Mouse (Mus musculus): Measurements from ENCODE around the gene Naa16. TPM values are rescaled to one million over a fixed set of nuclear protein-coding genes. Genes with fewer than 3 reads are reported as not detected.
A peak's percentile ranks its signal among the peaks of the same experiment; 100 is the strongest.

The Naa16 gene
- total and polyA plus RNA-seq, 2 experiments: 2.0 to 3.9 TPM

DNA sequence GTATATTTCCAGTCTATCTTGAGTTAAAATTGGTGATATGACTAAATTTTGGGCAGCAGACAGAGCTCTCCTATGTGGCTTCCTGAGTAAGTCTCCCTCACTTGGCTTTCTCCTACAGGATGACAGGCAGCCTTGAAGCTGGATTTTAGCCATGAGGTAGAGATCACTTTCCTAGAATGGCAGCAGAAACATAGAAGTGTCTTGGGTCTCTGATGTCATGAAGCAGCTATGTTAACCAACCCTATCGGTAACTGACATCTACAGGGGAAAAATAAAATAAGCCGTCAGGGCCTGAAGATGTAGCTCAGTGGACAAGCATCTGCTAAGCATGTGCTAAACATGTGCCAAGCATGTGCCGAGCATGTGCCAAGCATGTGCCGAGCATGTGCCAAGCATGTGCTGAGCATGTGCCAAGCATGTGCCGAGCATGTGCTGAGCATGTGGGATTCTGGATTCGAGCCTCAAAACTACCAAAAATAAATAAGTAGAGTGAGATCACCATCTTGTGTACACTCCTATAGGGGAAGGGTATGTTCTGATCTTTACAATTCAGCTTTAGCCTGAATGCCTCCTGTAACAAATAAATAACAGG is 85.6 kb downstream of the Naa16 start:
- WGBS: 92% methylated on average over 6 of the region's 6 CpGs
- H3K36me3 ChIP-seq (ENCODE audit: control insufficient read depth, insufficient read depth, low read length): no peaks in the 10 kb centered on the region
- H3K4me1 ChIP-seq (ENCODE audit: control insufficient read depth, insufficient read depth, low read length): no peaks in the 10 kb centered on the region
- H3K79me2 ChIP-seq (ENCODE audit: control insufficient read depth, insufficient read depth, low read length): no peaks in the 10 kb centered on the region
- TF ChIP-seq CTCF (IDR thresholded peaks at IDR 0.05; ENCODE audit: low read depth, low read length): no peak
- TF ChIP-seq POLR2A (IDR thresholded peaks at IDR 0.05; ENCODE audit: extremely low read depth, insufficient read depth, low read length): no peak
- no peak overlapping the region for H3K27ac ChIP-seq (replicated peaks; ENCODE audit: insufficient read depth, low read depth, low read length)
- DNase-seq (ENCODE audit: extremely low read depth, low read depth, low spot score): no peak
- H3K4me3 ChIP-seq (ENCODE audit: insufficient read depth, low read depth, low read length): no peak overlapping the region
- no peak overlapping the region for H3K9ac ChIP-seq (ENCODE audit: low read depth, low read length)
- H3K27me3 ChIP-seq (ENCODE audit: control insufficient read depth, insufficient read depth, low read length): peaks cover 4% of the 10 kb centered on the region; the same call in 1 of the 2 replicates

DNA sequence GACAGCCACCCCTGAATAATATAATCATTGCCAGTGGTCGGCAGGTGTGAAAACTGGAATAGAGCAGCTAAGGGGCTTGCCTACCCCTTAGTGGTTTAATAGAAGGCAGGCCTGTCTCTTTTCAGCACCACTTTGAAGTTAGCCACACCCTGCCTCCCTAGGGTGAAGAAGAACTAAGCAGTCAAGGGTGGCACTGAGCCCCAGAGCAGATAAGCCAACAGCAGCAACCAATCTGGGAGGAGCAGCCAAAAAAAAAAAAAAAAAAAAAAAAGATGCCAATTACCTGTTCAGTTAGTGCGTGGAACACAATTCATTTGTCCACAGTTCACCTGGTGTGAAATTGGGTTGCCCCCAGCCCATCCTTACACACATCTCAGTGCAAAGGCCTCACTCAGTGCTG is 87.4 kb downstream of the Naa16 start:
- 94% methylated on average over 2 of the region's 2 CpGs for WGBS
- no peak for TF ChIP-seq CTCF (IDR thresholded peaks at IDR 0.05; ENCODE audit: low read depth, low read length)
- TF ChIP-seq POLR2A (IDR thresholded peaks at IDR 0.05; ENCODE audit: extremely low read depth, insufficient read depth, low read length): no peak
- Histone ChIP-seq H3K9ac (ENCODE audit: low read depth, low read length) (no peak overlapping the region), H3K27me3 (ENCODE audit: control insufficient read depth, insufficient read depth, low read length) (peaks cover 4% of the 10 kb centered on the region; the same call in 1 of the 2 replicates), H3K79me2 (ENCODE audit: control insufficient read depth, insufficient read depth, low read length) (no peaks in the 10 kb centered on the region), H3K4me3 (ENCODE audit: insufficient read depth, low read depth, low read length) (no peak overlapping the region), H3K4me1 (ENCODE audit: control insufficient read depth, insufficient read depth, low read length) (no peaks in the 10 kb centered on the region), H3K27ac (replicated peaks; ENCODE audit: insufficient read depth, low read depth, low read length) (no peak overlapping the region), H3K36me3 (ENCODE audit: control insufficient read depth, insufficient read depth, low read length) (no peaks in the 10 kb centered on the region)
- DNase-seq (ENCODE audit: extremely low read depth, low read depth, low spot score): no peak

DNA sequence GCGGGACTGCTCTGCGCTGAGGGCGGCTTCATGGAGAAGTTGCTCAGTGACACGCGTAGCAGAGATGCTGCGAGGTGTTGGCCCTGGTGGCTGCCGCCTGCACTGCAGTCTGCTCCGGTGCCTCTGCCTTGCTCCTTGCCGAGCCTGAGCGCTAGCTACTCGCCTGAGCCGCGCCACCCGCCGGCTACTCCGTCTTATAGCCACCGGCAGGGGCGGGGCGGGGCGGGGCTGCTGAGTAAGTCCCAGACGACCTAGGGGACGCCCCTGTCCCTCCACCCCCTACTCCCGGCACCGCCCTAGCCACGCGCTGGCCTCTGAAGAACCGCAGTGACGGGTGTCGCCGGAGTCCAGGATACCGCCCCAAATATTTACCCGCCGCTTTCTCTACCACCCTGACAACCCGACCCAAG is 89.1 kb downstream of the Naa16 start, which contains the start of gene Rgcc:
Gene Rgcc, minus strand, starts transcription at position 180 of the 410 bp plus-strand sequence.
- no peaks in the 10 kb centered on the region for H3K79me2 ChIP-seq (ENCODE audit: control insufficient read depth, insufficient read depth, low read length)
- H3K9ac ChIP-seq (ENCODE audit: low read depth, low read length): no peak within 1 kb of the TSS
- no peak within 1 kb of the TSS for H3K27ac ChIP-seq (replicated peaks; ENCODE audit: insufficient read depth, low read depth, low read length)
- DNase-seq (ENCODE audit: extremely low read depth, low read depth, low spot score): peak; percentile 59
- TF ChIP-seq CTCF (IDR thresholded peaks at IDR 0.05; ENCODE audit: low read depth, low read length) (peak; percentile 92), POLR2A (IDR thresholded peaks at IDR 0.05; ENCODE audit: extremely low read depth, insufficient read depth, low read length) (0 out of 2 replicates have a peak, but pooled peaks have one; percentile 27)
- peaks cover 6% of the 10 kb centered on the region; the same call in 1 of the 2 replicates for H3K27me3 ChIP-seq (ENCODE audit: control insufficient read depth, insufficient read depth, low read length)
- peak within 1 kb of the TSS; percentile 40 for H3K4me3 ChIP-seq (ENCODE audit: insufficient read depth, low read depth, low read length)
- H3K36me3 ChIP-seq (ENCODE audit: control insufficient read depth, insufficient read depth, low read length): no peaks in the 10 kb centered on the region
- 1% methylated on average over 34 of the region's 34 CpGs for WGBS
- H3K4me1 ChIP-seq (ENCODE audit: control insufficient read depth, insufficient read depth, low read length): no peaks in the 10 kb centered on the region

DNA sequence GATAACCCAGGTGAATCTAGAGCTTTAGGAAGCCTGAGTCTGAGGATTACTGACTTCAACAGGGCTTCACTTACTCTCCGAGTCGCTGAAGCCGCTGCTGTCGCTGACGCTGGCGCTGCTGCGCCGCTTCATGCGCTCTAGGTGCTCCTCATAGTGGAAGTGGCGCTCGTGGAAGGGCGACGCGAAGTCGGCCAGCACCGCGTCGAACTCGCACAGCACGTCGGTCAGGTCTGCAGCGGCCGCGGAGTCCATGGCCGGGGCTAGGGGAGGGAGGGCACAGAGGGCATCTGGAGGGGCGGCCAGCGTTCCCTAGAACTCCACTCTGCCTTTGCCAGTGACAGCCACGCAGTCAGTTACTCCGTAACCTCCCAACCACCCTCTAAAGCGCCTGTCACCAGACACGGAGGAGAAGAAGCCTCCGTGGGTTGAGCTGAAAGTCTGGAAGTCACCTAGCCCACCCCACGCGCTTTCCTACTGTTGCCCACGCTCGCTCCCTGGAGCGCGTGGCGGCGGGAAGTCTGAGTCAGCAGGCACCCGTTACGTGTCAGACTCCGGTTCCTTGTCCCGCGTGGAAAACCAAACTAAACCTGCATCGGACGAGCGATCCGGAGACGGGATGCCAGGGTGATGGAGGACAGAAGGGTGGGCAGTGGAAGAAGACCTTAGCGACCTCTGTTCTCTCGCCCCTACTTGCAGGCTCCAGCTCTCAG is 89.8 kb downstream of the Naa16 start:
- Histone ChIP-seq H3K4me3 (ENCODE audit: insufficient read depth, low read depth, low read length) (peak overlapping the region; percentile 40), H3K9ac (ENCODE audit: low read depth, low read length) (no peak overlapping the region), H3K79me2 (ENCODE audit: control insufficient read depth, insufficient read depth, low read length) (no peaks in the 10 kb centered on the region), H3K27ac (replicated peaks; ENCODE audit: insufficient read depth, low read depth, low read length) (no peak overlapping the region), H3K36me3 (ENCODE audit: control insufficient read depth, insufficient read depth, low read length) (no peaks in the 10 kb centered on the region), H3K27me3 (ENCODE audit: control insufficient read depth, insufficient read depth, low read length) (peaks cover 6% of the 10 kb centered on the region; the same call in 1 of the 2 replicates), H3K4me1 (ENCODE audit: control insufficient read depth, insufficient read depth, low read length) (no peaks in the 10 kb centered on the region)
- no peak for DNase-seq (ENCODE audit: extremely low read depth, low read depth, low spot score)
- TF ChIP-seq POLR2A (IDR thresholded peaks at IDR 0.05; ENCODE audit: extremely low read depth, insufficient read depth, low read length) (no peak), CTCF (IDR thresholded peaks at IDR 0.05; ENCODE audit: low read depth, low read length) (no peak; the same call in 1 of the 2 replicates)
- WGBS: 1% methylated on average over 52 of the region's 52 CpGs

DNA sequence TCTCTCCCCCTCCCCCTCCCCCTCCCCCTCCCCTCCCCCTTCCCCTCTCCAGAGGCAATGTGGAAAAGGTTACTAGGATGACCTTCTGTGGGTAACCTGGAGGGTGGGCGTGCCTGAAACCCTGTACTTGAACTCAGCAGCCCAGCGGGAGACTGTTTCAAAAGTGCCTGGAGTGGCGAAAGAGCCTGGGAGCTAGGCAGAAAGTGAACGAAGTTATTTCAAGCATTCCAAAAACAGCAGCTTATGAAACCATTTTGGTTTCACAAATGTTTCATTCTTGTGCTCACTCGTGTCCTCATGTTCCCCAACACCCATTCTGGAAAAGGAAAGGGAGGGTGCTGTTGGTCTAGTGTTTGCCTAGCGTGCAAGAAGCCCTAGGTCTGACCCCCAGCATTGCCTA is 90.8 kb downstream of the Naa16 start:
- Histone ChIP-seq H3K79me2 (ENCODE audit: control insufficient read depth, insufficient read depth, low read length) (no peaks in the 10 kb centered on the region), H3K4me1 (ENCODE audit: control insufficient read depth, insufficient read depth, low read length) (no peaks in the 10 kb centered on the region), H3K36me3 (ENCODE audit: control insufficient read depth, insufficient read depth, low read length) (no peaks in the 10 kb centered on the region), H3K4me3 (ENCODE audit: insufficient read depth, low read depth, low read length) (no peak overlapping the region), H3K9ac (ENCODE audit: low read depth, low read length) (no peak overlapping the region), H3K27ac (replicated peaks; ENCODE audit: insufficient read depth, low read depth, low read length) (no peak overlapping the region), H3K27me3 (ENCODE audit: control insufficient read depth, insufficient read depth, low read length) (peaks cover 6% of the 10 kb centered on the region; the same call in 1 of the 2 replicates)
- DNase-seq (ENCODE audit: extremely low read depth, low read depth, low spot score): no peak
- TF ChIP-seq POLR2A (IDR thresholded peaks at IDR 0.05; ENCODE audit: extremely low read depth, insufficient read depth, low read length) (no peak), CTCF (IDR thresholded peaks at IDR 0.05; ENCODE audit: low read depth, low read length) (no peak)
- 42% methylated on average over 6 of the region's 6 CpGs for WGBS

Measured in liver, adult 2 months (tissue).